Mouse (Mus musculus) midbrain, postnatal 0 days (tissue): Measurements from ENCODE around the gene Gm6525. TPM values are rescaled to one million over a fixed set of nuclear protein-coding genes. Genes with fewer than 3 reads are reported as not detected.

ENCODE experiments used
- ATAC-seq: fragments of 200-750 bp; cut with Nextera tagmentation; 2 replicates; pipeline ENCODE4 v1.8.0; 2017; ENCODE audit warnings: moderate number of reproducible peaks, mild to moderate bottlenecking, moderate TSS enrichment, moderate library complexity; ENCODE audit not compliant: low FRiP score
- DNase-seq: peaks from one replicate; pipeline ENCODE4 v3.0.0-alpha.2; 2015; ENCODE audit warnings: low spot score
- H3K27ac ChIP-seq: fragments of 300-500 bp; sonication (generic); 2 replicates; pipeline ENCODE4 v1.5.1; 2014; ENCODE audit warnings: low read depth, mild to moderate bottlenecking, low read length, mixed read lengths
- H3K27me3 ChIP-seq: fragments of 300-500 bp; sonication (generic); 2 replicates; pipeline ENCODE4 v1.6.1; 2014; ENCODE audit warnings: low read length, control low read depth, mixed read lengths; ENCODE audit not compliant: insufficient read depth
- H3K36me3 ChIP-seq: fragments of 300-500 bp; sonication (generic); 2 replicates; pipeline ENCODE4 v1.6.1; 2014; ENCODE audit warnings: low read length, control low read depth, mixed read lengths; ENCODE audit not compliant: insufficient read depth
- H3K4me1 ChIP-seq: fragments of 300-500 bp; sonication (generic); 2 replicates; pipeline ENCODE4 v1.6.1; 2014; ENCODE audit warnings: mild to moderate bottlenecking, control low read depth, antibody characterized with exemption, low read length, mixed read lengths; ENCODE audit not compliant: insufficient read depth
- H3K4me2 ChIP-seq: fragments of 300-500 bp; sonication (generic); 2 replicates; pipeline ENCODE4 v1.6.1; 2014; ENCODE audit warnings: low read depth, mild to moderate bottlenecking, low read length, mixed read lengths; ENCODE audit not compliant: poor library complexity, severe bottlenecking
- H3K4me3 ChIP-seq: fragments of 300-500 bp; sonication (generic); 2 replicates; pipeline ENCODE4 v1.5.1; 2014; ENCODE audit warnings: low read depth, mild to moderate bottlenecking, low read length, moderate library complexity
- H3K9ac ChIP-seq: fragments of 300-500 bp; sonication (generic); replicated peaks from 2 replicates; pipeline ENCODE4 v1.6.1; 2014; ENCODE audit warnings: mild to moderate bottlenecking, low read length, moderate library complexity, mixed read lengths; ENCODE audit not compliant: poor library complexity, severe bottlenecking
- H3K9me3 ChIP-seq: fragments of 300-500 bp; sonication (generic); 2 replicates; pipeline ENCODE4 v1.6.1; 2016; ENCODE audit warnings: low read length, control low read depth
- CTCF ChIP-seq: IDR thresholded peaks from 2 replicates; pipeline ENCODE4 v1.5.1; 2016; ENCODE audit warnings: antibody characterized with exemption, mild to moderate bottlenecking
- whole genome bisulfite sequencing: fragments of 180-500 bp; shearing (Covaris S2); extraction: QIAGEN DNeasy Blood & Tissue Kit; methylation state at CpG from one replicate; pipeline ENCODE4 v1.1.7; 2014; 5-methylcytosine and 5-hydroxymethylcytosine counted together
- polyA plus RNA-seq: library from polyadenylated mRNA; unstranded; fragments of >200 nt; fragmentation: Nextera tagmentation; extraction: Ambion mirVana; gene quantifications from 2 replicates; pipeline ENCODE4 v1.2.1, GENCODE M21; 2015
- total RNA-seq: library from RNA; depleted of rRNA; stranded (reverse); fragments of >200 nt; gene quantifications from 2 replicates; pipeline ENCODE4 v1.2.3, GENCODE M21; 2014

Gm6525 gene
- total and polyA plus RNA-seq, 2 experiments from 2014 or later: 2.2 TPM; not detected in 1

DNA sequence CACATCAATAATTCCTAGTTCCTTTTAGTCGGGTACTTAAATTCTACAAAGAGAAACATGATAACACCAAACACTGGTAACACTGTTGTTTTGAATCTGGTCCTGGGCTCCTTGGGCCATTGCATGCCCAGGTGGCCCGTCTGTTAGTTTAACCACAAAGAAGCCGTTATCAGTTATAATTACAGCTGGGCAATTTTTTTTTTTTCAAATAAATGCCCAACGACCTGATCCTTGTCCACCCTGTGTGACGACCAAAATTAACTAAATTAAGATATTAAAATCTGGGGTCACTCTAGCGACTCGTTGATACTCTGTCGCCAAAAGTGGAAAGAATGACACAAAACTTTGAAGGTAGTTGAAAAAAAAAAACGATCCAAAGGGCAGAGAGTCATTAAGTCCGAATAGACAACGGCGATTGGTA is 19.2 kb upstream of the Gm6525 start:
- WGBS: 21% methylated on average over 12 of the region's 12 CpGs
- H3K4me1 ChIP-seq: no peaks in the 10 kb centered on the region
- no peak for TF ChIP-seq CTCF
- no peaks in the 10 kb centered on the region for H3K27me3 ChIP-seq
- no peaks in the 10 kb centered on the region for H3K9me3 ChIP-seq
- peak overlapping the region; percentile 44 for H3K4me3 ChIP-seq
- no peaks in the 10 kb centered on the region for H3K36me3 ChIP-seq
- no peak overlapping the region for H3K27ac ChIP-seq
- ATAC-seq (no peak), DNase-seq (no peak)
- peak overlapping the region; percentile 82 for H3K4me2 ChIP-seq
- H3K9ac ChIP-seq: no peak overlapping the region

- peak overlapping the region; percentile 5; the same call in 1 of the 2 replicates for H3K9ac ChIP-seq
- H3K4me1 ChIP-seq: no peaks in the 10 kb centered on the region
- peak overlapping the region; percentile 82 for H3K4me2 ChIP-seq
- no peak for TF ChIP-seq CTCF
- ATAC-seq (peak; percentile 24; the same call in 1 of the 2 replicates), DNase-seq (no peak)
- no peaks in the 10 kb centered on the region for H3K9me3 ChIP-seq
- peak overlapping the region; percentile 44 for H3K4me3 ChIP-seq
- peaks cover 2% of the 10 kb centered on the region; the same call in 1 of the 2 replicates for H3K36me3 ChIP-seq
- no peaks in the 10 kb centered on the region for H3K27me3 ChIP-seq
- no peak overlapping the region for H3K27ac ChIP-seq
- WGBS: under 1% methylated on average over 25 of the region's 27 CpGs
Observed at GRCm38 (mm10) chr3:84155146-84155545, 18.8 kb upstream of the Gm6525 start.

DNA sequence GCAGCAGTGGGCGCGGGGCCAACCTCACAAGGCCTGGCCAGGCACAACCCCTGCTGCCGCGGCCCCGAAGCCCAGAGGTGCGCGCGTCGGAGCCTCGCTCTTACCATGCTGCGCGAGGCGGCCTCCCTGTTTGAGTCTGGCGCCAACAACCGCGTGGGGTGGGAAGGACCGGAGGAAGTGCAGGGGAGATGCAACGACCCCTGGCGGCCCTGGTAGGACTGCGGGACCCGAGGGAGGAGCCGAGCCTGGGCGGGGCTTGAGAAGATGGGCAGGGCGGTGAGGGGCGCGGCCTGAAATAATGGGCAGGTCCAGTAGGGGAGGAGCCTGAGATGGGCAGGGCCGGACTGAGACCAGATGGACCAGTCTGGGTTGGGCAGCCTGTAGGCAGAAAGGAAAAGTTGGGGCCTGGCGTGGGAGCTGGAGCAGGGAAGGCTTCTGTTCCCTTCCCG is 18.3 kb upstream of the Gm6525 start, which contains the start of gene Mnd1:
Gene Mnd1 (minus strand): TSS at position 229 of the 449 bp plus-strand sequence.
- peak; percentile 95 for TF ChIP-seq CTCF
- H3K4me1 ChIP-seq: no peaks in the 10 kb centered on the region
- peak; percentile 95 for ATAC-seq
- H3K36me3 ChIP-seq: peaks cover 6% of the 10 kb centered on the region; the same call in 1 of the 2 replicates
- H3K27me3 ChIP-seq: no peaks in the 10 kb centered on the region
- WGBS: under 1% methylated on average over 29 of the region's 29 CpGs
- peak; percentile 95 for DNase-seq
- H3K27ac ChIP-seq: no peak within 1 kb of the TSS
- H3K4me2 ChIP-seq: peak within 1 kb of the TSS; percentile 82
- no peaks in the 10 kb centered on the region for H3K9me3 ChIP-seq
- peak within 1 kb of the TSS; percentile 44 for H3K4me3 ChIP-seq
- peak within 1 kb of the TSS; percentile 5; the same call in 1 of the 2 replicates for H3K9ac ChIP-seq

GRCm38 (mm10) chr3:84156105-84156504 is 17.8 kb upstream of the Gm6525 start:
- Histone ChIP-seq H3K4me1 (no peaks in the 10 kb centered on the region), H3K27me3 (no peaks in the 10 kb centered on the region), H3K4me2 (peak overlapping the region; percentile 82), H3K27ac (no peak overlapping the region), H3K36me3 (peaks cover 9% of the 10 kb centered on the region; the same call in 1 of the 2 replicates), H3K4me3 (peak overlapping the region; percentile 44), H3K9ac (no peak overlapping the region), H3K9me3 (no peaks in the 10 kb centered on the region)
- no peak for TF ChIP-seq CTCF
- ATAC-seq (no peak), DNase-seq (no peak)
- WGBS: 49% methylated on average over 6 of the region's 6 CpGs

DNA sequence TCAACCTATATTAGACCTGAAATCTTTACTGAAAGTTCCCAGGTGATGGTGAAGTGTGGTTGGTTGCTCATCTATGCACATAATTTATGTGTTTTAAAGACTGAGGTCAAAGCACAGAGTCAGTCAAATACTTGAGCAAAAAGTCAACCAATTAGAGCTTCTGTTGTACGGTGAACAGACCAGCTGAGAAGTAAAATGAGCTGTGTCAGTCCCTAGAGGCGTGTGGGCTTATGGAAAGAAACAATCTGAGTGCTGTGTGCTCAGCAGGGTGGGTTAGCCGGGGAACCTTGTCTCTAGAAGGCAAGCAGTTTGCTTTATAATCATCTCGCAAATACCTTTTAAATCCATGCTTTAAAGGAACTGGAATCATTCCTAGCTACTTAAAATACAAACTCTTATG is 16.9 kb upstream of the Gm6525 start:
- Histone ChIP-seq H3K27me3 (no peaks in the 10 kb centered on the region), H3K4me1 (no peaks in the 10 kb centered on the region), H3K9me3 (no peaks in the 10 kb centered on the region), H3K4me2 (no peak overlapping the region), H3K9ac (no peak overlapping the region), H3K36me3 (peaks cover 11% of the 10 kb centered on the region; the same call in 1 of the 2 replicates), H3K27ac (no peak overlapping the region), H3K4me3 (no peak overlapping the region)
- TF ChIP-seq CTCF: no peak
- ATAC-seq (no peak), DNase-seq (no peak)
- WGBS: 41% methylated on average over 4 of the region's 4 CpGs

- Histone ChIP-seq H3K4me2 (no peak overlapping the region), H3K27me3 (no peaks in the 10 kb centered on the region), H3K9me3 (no peaks in the 10 kb centered on the region), H3K9ac (no peak overlapping the region), H3K27ac (no peak overlapping the region), H3K4me1 (no peaks in the 10 kb centered on the region), H3K36me3 (peaks cover 14% of the 10 kb centered on the region; the same call in 1 of the 2 replicates), H3K4me3 (no peak overlapping the region)
- no peak for TF ChIP-seq CTCF
- DNase-seq (no peak), ATAC-seq (no peak)
- WGBS: 85% methylated on average over 4 of the region's 4 CpGs
Observed at GRCm38 (mm10) chr3:84157559-84158350, 16.1 kb upstream of the Gm6525 start.
